Mouse (Mus musculus): ENCODE results near the gene Tmem45b. TPM values are rescaled to one million over a fixed set of nuclear protein-coding genes. Genes with fewer than 3 reads are reported as not detected.
"Not testable (repeated sequence)": the region's sequence is repeated elsewhere in the genome, so short reads cannot be mapped to it uniquely, and the experiment has no call there.

Gene Tmem45b
- polyA plus RNA-seq (2012; rRNA removed) (not detected in 2 replicates), polyA plus RNA-seq (2014; fragmentation: Nextera tagmentation; extraction: Ambion mirVana) (0.14 TPM in 1 of 2 replicates, not detected in the other)

GRCm38 (mm10) chr9:31463692-31464474 is at the start of gene Tmem45b:
Gene Tmem45b, minus strand, starts transcription at chr9:31464462.
- Histone ChIP-seq H3K27ac (replicated peaks; ENCODE audit: low read depth, low read length) (no peak within 1 kb of the TSS), H3K36me3 (ENCODE audit: control insufficient read depth, insufficient read depth, low read length) (no peaks in the 10 kb centered on the region), H3K4me3 (replicated peaks; ENCODE audit: low read length) (peak within 1 kb of the TSS; percentile 15), H3K9ac (ENCODE audit: low read depth, low read length, severe bottlenecking) (no peak within 1 kb of the TSS), H3K27me3 (ENCODE audit: control insufficient read depth, insufficient read depth, low read length) (peaks cover 14% of the 10 kb centered on the region), H3K4me1 (ENCODE audit: control insufficient read depth, insufficient read depth, low read length) (no peaks in the 10 kb centered on the region), H3K9me3 (ENCODE audit: control insufficient read depth, low read length) (no peaks in the 10 kb centered on the region), H3K4me2 (replicated peaks; ENCODE audit: low read depth, low read length, severe bottlenecking) (peak within 1 kb of the TSS; percentile 29)
- no peak for TF ChIP-seq POLR2A (IDR thresholded peaks at IDR 0.05; ENCODE audit: borderline replicate concordance, extremely low read depth, insufficient read depth, insufficient read length)
- WGBS: 5% methylated on average over 33 of the region's 33 CpGs
- ATAC-seq (ENCODE audit: low FRiP score, low read depth): no peak
- DNase-seq (ENCODE audit: low spot score): no peak

- no peak overlapping the region for H3K4me2 ChIP-seq (replicated peaks; ENCODE audit: low read depth, low read length, severe bottlenecking)
- DNase-seq (ENCODE audit: low spot score) (no peak), ATAC-seq (ENCODE audit: low FRiP score, low read depth) (no peak)
- WGBS: 47% methylated on average over 3 of the region's 3 CpGs
- H3K36me3 ChIP-seq (ENCODE audit: control insufficient read depth, insufficient read depth, low read length): no peaks in the 10 kb centered on the region
- H3K9me3 ChIP-seq (ENCODE audit: control insufficient read depth, low read length): no peaks in the 10 kb centered on the region
- no peak overlapping the region for H3K4me3 ChIP-seq (replicated peaks; ENCODE audit: low read length)
- no peak overlapping the region for H3K27ac ChIP-seq (replicated peaks; ENCODE audit: low read depth, low read length)
- no peak overlapping the region for H3K9ac ChIP-seq (ENCODE audit: low read depth, low read length, severe bottlenecking)
- no peaks in the 10 kb centered on the region for H3K27me3 ChIP-seq (ENCODE audit: control insufficient read depth, insufficient read depth, low read length)
- H3K4me1 ChIP-seq (ENCODE audit: control insufficient read depth, insufficient read depth, low read length): no peaks in the 10 kb centered on the region
- TF ChIP-seq POLR2A (IDR thresholded peaks at IDR 0.05; ENCODE audit: borderline replicate concordance, extremely low read depth, insufficient read depth, insufficient read length): no peak
These were observed 43.9 kb upstream of the Tmem45b start for GRCm38 (mm10) chr9:31508189-31508588.

GRCm38 (mm10) chr9:31501221-31501620 is 37.0 kb upstream of the Tmem45b start:
- WGBS: 75% methylated on average over 1 of the region's 1 CpGs
- H3K27ac ChIP-seq (replicated peaks; ENCODE audit: low read depth, low read length); DNase-seq (ENCODE audit: low spot score): not testable (repeated sequence)

GRCm38 (mm10) chr9:31463190-31463589 is 1.1 kb downstream of the Tmem45b start:
- Histone ChIP-seq H3K9ac (ENCODE audit: low read depth, low read length, severe bottlenecking) (no peak overlapping the region), H3K4me2 (replicated peaks; ENCODE audit: low read depth, low read length, severe bottlenecking) (no peak overlapping the region), H3K4me3 (replicated peaks; ENCODE audit: low read length) (no peak overlapping the region), H3K4me1 (ENCODE audit: control insufficient read depth, insufficient read depth, low read length) (no peaks in the 10 kb centered on the region), H3K27me3 (ENCODE audit: control insufficient read depth, insufficient read depth, low read length) (peaks cover 14% of the 10 kb centered on the region), H3K27ac (replicated peaks; ENCODE audit: low read depth, low read length) (no peak overlapping the region), H3K36me3 (ENCODE audit: control insufficient read depth, insufficient read depth, low read length) (no peaks in the 10 kb centered on the region), H3K9me3 (ENCODE audit: control insufficient read depth, low read length) (no peaks in the 10 kb centered on the region)
- no peak for TF ChIP-seq POLR2A (IDR thresholded peaks at IDR 0.05; ENCODE audit: borderline replicate concordance, extremely low read depth, insufficient read depth, insufficient read length)
- ATAC-seq (ENCODE audit: low FRiP score, low read depth) (no peak), DNase-seq (ENCODE audit: low spot score) (no peak)
- WGBS: 34% methylated on average over 9 of the region's 9 CpGs

More at GRCm38 (mm10) chr9:31501221-31501620, 37.0 kb upstream of the Tmem45b start:
- H3K27me3 ChIP-seq (ENCODE audit: control insufficient read depth, insufficient read depth, low read length); H3K9me3 ChIP-seq (ENCODE audit: control insufficient read depth, low read length); H3K4me1 ChIP-seq (ENCODE audit: control insufficient read depth, insufficient read depth, low read length); H3K4me3 ChIP-seq (replicated peaks; ENCODE audit: low read length); H3K4me2 ChIP-seq (replicated peaks; ENCODE audit: low read depth, low read length, severe bottlenecking); ATAC-seq (ENCODE audit: low FRiP score, low read depth); H3K36me3 ChIP-seq (ENCODE audit: control insufficient read depth, insufficient read depth, low read length); H3K9ac ChIP-seq (ENCODE audit: low read depth, low read length, severe bottlenecking): not testable (repeated sequence)

- TF ChIP-seq POLR2A (IDR thresholded peaks at IDR 0.05; ENCODE audit: borderline replicate concordance, extremely low read depth, insufficient read depth, insufficient read length): no peak
- ATAC-seq (ENCODE audit: low FRiP score, low read depth) (no peak), DNase-seq (ENCODE audit: low spot score) (no peak)
- Histone ChIP-seq H3K27ac (replicated peaks; ENCODE audit: low read depth, low read length) (no peak overlapping the region), H3K9ac (ENCODE audit: low read depth, low read length, severe bottlenecking) (no peak overlapping the region), H3K27me3 (ENCODE audit: control insufficient read depth, insufficient read depth, low read length) (no peaks in the 10 kb centered on the region), H3K4me1 (ENCODE audit: control insufficient read depth, insufficient read depth, low read length) (peaks cover 3% of the 10 kb centered on the region; the same call in 1 of the 2 replicates), H3K4me2 (replicated peaks; ENCODE audit: low read depth, low read length, severe bottlenecking) (no peak overlapping the region), H3K4me3 (replicated peaks; ENCODE audit: low read length) (no peak overlapping the region), H3K36me3 (ENCODE audit: control insufficient read depth, insufficient read depth, low read length) (no peaks in the 10 kb centered on the region), H3K9me3 (ENCODE audit: control insufficient read depth, low read length) (no peaks in the 10 kb centered on the region)
- 61% methylated on average over 1 of the region's 1 CpGs for WGBS
These were observed 9.9 kb downstream of the Tmem45b start for GRCm38 (mm10) chr9:31454356-31454755.

Measured in limb, embryonic 14.5 days (tissue).